Mouse (Mus musculus): Measurements from ENCODE around the gene Kcnk12.

Gene Kcnk12

DNA sequence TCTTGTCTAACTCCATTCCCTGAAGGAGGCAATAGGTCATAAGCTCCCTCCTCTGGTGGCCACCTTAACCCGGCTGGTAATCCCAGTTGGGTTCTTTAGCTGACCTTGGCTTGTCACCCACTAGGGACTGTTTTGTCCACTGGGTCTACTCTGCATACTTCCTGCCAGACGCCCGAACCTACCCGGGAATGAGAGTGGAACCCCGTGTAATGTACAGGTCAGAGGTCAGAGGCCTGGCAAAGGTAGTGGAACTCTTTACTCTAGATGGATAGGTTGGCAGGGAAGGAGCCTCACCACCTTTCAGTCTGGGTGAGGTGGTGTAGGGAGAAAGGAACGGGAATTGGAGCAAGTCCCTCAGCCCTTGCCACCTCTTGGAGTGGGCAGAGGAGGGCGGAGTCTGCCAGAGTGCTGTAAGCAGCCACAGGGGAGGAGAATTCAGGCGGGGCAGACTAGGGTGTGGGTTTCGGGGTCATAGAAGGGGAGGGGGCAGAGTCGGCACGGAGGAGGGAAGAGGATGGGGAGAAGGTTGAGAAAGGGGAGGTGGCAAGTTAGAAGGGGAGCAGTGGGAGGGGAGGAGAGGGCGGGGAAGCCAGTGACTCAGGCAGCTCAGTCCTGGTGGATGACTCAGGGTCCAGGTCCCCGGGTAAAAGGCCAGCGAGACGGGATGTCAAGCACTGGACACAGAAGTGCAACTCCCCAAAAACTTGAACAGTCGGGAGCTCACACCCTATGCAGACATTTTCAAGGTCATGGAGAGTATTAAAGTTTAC, 98.6 kb downstream of the Kcnk12 start:
- DNase-seq (ENCODE audit: low read depth, low spot score) = no peak

DNA sequence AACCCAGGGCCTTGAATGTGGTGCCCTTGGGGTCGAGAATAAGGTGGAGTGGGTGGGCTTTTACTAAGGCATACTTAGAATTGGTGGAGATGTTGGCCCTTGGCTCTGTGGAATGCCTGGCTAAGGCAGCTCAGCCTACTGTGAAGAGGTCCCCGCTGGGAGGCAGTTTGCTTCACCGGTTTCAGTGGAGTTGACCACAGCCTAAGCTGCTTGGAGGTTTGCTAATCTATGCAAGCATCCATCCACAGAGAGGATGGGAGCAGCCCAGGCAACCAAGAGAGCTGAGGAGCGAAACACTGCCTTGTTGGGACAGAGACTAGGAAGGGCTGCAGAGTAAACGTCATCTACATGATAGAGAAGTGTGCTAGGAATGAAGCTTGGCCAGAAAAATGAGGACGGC, 101.0 kb downstream of the Kcnk12 start:
- DNase-seq (ENCODE audit: low read depth, low spot score) = no peak

DNA sequence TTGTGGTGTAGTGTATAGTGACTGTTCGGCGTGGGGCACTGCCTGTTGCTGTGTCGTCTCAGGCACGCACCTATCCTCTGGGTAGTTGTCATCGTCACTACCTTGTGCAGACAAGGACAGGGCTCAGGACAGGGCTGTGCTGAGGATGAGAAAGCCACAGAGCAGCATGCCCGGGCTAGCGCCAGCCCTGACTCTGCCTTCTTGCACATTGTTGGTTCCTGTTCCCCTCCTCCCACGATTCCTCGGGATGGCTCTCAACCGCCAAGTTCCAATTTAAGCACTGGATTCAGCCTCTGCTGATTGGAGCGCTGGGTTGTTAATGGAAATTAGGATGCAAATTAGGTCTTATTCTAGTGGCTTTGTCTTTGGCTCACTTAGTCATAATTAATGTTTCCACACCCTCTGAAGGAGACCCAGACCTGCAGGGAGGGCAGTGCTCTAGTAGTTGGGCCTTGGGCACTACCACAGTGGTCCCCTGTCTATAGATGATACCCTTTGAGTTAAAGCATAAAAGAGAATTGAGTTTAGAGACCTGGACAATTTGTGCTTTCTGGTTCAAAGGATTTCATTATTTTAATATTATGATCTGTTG, 101.8 kb downstream of the Kcnk12 start:
- no peak for DNase-seq (ENCODE audit: low read depth, low spot score)

Data from retina, postnatal 7 days (tissue).